Mouse (Mus musculus): ENCODE measurements at regions not wholly inside any gene's neighbourhood (a gene's known extent, or its start where the extent isn't known, plus 50 kb on each side); places are given as distances from the start of the nearest gene placed in this dataset. TPM values are rescaled to one million over a fixed set of nuclear protein-coding genes. Genes with fewer than 3 reads are reported as not detected.

DNA sequence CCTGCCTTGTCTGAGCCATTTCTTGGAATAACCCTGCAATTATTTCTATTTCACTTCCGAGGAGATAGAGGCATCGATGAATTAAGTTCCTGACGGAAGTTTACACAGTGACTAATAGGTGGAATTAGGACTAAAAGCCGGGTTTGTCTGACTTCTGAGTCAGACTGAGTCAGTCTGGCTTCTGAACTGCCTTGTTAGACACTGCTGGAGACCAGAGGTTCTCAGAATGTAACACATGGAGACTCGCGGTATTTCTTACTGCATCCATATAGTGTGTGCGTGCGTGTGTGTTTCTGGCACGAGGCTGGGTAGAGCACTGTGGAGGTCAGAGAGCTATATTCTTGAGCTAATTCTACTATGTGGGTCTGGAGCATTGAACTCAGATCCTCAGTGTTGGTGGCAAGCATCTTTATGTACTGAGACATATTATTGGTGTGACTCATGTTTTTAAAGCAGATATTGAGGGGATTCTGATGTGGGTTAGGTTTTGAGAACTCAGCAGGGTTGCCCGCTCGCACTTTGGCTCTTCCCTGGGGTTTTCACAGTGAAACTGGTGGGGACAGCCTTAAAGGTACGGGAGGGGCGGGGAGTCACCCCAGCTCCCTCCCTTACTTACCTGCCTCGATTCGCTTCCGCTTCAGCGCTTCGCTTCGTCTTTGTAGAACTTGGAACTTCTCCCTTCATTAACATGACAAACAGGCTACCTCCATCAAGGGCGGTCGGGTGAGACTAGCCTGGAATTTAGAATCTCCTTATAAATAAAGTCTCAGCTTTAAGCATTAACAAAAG, 101.2 kb downstream of the 4931417E11Rik start:
- H3K36me3 ChIP-seq (ENCODE audit: control insufficient read depth, insufficient read depth, low read length): no peaks in the 10 kb centered on the region
- no peaks in the 10 kb centered on the region for H3K9me3 ChIP-seq (ENCODE audit: control insufficient read depth, low read length)
- H3K4me3 ChIP-seq (ENCODE audit: low read length): peak overlapping the region; percentile 17; the same call in 1 of the 2 replicates
- H3K4me1 ChIP-seq (ENCODE audit: control insufficient read depth, insufficient read depth, low read length): no peaks in the 10 kb centered on the region
- peak overlapping the region; percentile 39 for H3K4me2 ChIP-seq (ENCODE audit: low read depth, low read length)
- 11% methylated on average over 21 of the region's 21 CpGs for WGBS
- peak; percentile 77 for ATAC-seq
- H3K9ac ChIP-seq (ENCODE audit: low read depth, low read length): no peak overlapping the region
- H3K27me3 ChIP-seq (replicated peaks; ENCODE audit: control insufficient read depth, insufficient read depth, low read length): no peaks in the 10 kb centered on the region
- no peak overlapping the region for H3K27ac ChIP-seq (ENCODE audit: low read length)

DNA sequence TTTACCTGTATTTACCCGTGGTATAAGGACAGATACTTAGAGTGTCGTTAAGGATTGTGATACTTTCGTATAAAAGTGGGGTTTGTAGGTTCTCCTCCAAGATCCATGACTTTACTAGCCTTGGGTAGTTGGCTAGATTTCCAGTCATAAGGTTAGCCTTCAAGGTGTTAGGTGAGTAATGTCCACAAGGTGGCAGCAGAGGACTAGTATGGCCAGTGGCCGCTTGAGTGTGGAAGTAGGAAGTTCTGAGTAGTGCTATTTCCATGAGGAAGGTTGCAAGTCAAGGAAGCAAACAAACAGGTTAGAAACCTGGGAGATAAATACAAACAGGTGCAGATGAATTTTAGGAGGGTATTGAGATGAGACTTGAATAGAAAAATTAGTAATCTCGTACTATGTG, 101.9 kb downstream of the 4931417E11Rik start:
- Histone ChIP-seq H3K27me3 (replicated peaks; ENCODE audit: control insufficient read depth, insufficient read depth, low read length) (no peaks in the 10 kb centered on the region), H3K4me1 (ENCODE audit: control insufficient read depth, insufficient read depth, low read length) (no peaks in the 10 kb centered on the region), H3K36me3 (ENCODE audit: control insufficient read depth, insufficient read depth, low read length) (no peaks in the 10 kb centered on the region), H3K4me3 (ENCODE audit: low read length) (peak overlapping the region; percentile 17; the same call in 1 of the 2 replicates), H3K4me2 (ENCODE audit: low read depth, low read length) (peak overlapping the region; percentile 39), H3K9ac (ENCODE audit: low read depth, low read length) (no peak overlapping the region), H3K9me3 (ENCODE audit: control insufficient read depth, low read length) (no peaks in the 10 kb centered on the region), H3K27ac (ENCODE audit: low read length) (no peak overlapping the region)
- ATAC-seq: peak; percentile 88
- 5% methylated on average over 5 of the region's 5 CpGs for WGBS

DNA sequence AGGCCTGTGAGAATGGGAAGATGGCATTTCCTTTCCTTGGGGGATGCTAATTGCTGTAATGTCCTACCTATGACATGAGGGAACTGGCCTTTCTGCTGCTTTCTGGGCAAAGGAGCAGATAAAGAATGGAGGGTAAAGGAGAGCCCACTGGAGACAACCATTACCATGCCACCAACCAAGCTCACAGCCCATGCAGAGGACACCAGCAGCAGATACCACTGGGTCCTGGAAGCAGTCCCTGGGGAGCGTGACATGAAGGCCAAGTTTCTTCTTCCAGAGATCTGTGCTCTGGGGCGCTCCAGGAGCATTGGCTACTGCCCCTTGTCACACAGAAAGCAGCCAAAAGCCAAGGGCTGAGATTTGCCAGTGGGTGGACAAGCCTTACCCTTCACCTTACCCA, 102.8 kb downstream of the 4931417E11Rik start:
- no peak overlapping the region for H3K9ac ChIP-seq (ENCODE audit: low read depth, low read length)
- H3K27ac ChIP-seq (ENCODE audit: low read length): no peak overlapping the region
- no peaks in the 10 kb centered on the region for H3K4me1 ChIP-seq (ENCODE audit: control insufficient read depth, insufficient read depth, low read length)
- 83% methylated on average over 2 of the region's 2 CpGs for WGBS
- H3K9me3 ChIP-seq (ENCODE audit: control insufficient read depth, low read length): no peaks in the 10 kb centered on the region
- H3K27me3 ChIP-seq (replicated peaks; ENCODE audit: control insufficient read depth, insufficient read depth, low read length): no peaks in the 10 kb centered on the region
- no peaks in the 10 kb centered on the region for H3K36me3 ChIP-seq (ENCODE audit: control insufficient read depth, insufficient read depth, low read length)
- no peak for ATAC-seq
- no peak overlapping the region for H3K4me3 ChIP-seq (ENCODE audit: low read length)
- H3K4me2 ChIP-seq (ENCODE audit: low read depth, low read length): no peak overlapping the region

DNA sequence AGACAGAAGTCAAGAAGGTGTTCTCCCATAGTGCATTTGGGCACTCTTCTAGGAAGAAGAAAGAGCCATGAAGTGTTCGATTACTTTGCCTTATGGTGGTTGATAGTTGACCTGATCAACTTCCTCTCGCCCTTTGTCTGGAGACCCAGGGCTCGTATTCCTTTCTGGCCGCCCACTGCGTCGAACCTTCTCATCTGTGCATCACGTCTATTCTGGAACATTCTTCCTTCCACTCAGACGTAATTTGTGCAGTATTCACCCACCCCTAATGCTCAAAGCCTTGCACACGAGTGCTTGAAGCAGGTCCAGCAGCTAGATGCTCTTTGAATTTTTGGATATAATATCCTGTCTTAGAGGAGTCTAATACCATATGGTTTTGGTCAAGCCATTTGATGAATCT, 104.2 kb downstream of the 4931417E11Rik start:
- H3K27ac ChIP-seq (ENCODE audit: low read length): no peak overlapping the region
- no peak overlapping the region for H3K4me3 ChIP-seq (ENCODE audit: low read length)
- WGBS: 87% methylated on average over 9 of the region's 9 CpGs
- no peak overlapping the region for H3K4me2 ChIP-seq (ENCODE audit: low read depth, low read length)
- no peak for ATAC-seq
- no peaks in the 10 kb centered on the region for H3K4me1 ChIP-seq (ENCODE audit: control insufficient read depth, insufficient read depth, low read length)
- no peak overlapping the region for H3K9ac ChIP-seq (ENCODE audit: low read depth, low read length)
- no peaks in the 10 kb centered on the region for H3K27me3 ChIP-seq (replicated peaks; ENCODE audit: control insufficient read depth, insufficient read depth, low read length)
- no peaks in the 10 kb centered on the region for H3K36me3 ChIP-seq (ENCODE audit: control insufficient read depth, insufficient read depth, low read length)
- H3K9me3 ChIP-seq (ENCODE audit: control insufficient read depth, low read length): no peaks in the 10 kb centered on the region

DNA sequence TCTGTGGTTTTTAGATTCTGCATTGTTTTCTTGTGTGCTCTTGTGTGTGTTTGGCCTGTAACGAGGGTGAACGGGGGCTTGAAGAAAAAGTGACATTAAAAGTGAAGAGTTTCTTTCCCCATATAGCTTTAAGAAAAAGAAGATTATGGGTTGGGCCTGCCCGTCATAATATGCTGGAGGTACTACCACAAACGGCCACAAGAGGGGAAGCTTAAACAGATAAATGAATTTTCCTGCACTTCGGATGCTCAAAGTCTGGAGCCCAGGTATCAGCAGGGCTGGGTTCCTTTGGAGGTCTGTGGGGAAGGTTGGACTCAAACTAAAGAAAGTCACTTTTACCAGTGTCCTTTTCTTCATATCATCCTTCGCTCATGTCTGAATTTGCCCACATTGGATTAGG, 86.8 kb downstream of the Suclg1 start:
- no peak for ATAC-seq
- 0 out of 2 replicates have a peak, but pooled peaks cover 2% of the 10 kb centered on the region for H3K9me3 ChIP-seq (ENCODE audit: control insufficient read depth, low read length)
- H3K27me3 ChIP-seq (replicated peaks; ENCODE audit: control insufficient read depth, insufficient read depth, low read length): no peaks in the 10 kb centered on the region
- no peak overlapping the region for H3K27ac ChIP-seq (ENCODE audit: low read length)
- H3K9ac ChIP-seq (ENCODE audit: low read depth, low read length): no peak overlapping the region
- no peak overlapping the region for H3K4me3 ChIP-seq (ENCODE audit: low read length)
- no peak overlapping the region for H3K4me2 ChIP-seq (ENCODE audit: low read depth, low read length)
- H3K36me3 ChIP-seq (ENCODE audit: control insufficient read depth, insufficient read depth, low read length): no peaks in the 10 kb centered on the region
- H3K4me1 ChIP-seq (ENCODE audit: control insufficient read depth, insufficient read depth, low read length): no peaks in the 10 kb centered on the region
- 57% methylated on average over 6 of the region's 6 CpGs for WGBS

DNA sequence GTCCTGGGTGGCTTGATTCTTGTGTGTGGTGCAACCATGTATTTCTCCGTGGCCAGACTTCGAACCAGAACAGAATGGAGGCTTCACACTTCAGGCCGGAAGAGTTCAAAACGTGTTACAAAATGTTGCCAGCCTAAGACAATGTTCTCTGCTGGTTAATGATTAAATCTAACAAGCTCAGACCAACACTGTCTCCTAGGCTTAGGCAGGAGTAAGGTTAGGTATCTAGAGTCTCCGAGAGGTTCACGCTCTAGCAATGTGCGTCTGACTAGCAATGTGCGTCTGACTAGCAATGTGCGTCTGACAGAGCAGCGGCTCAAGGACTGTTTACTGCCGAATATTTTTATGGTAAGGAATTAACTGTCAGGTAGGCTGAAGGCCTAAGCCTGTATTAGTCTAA, 81.5 kb downstream of the Suclg1 start:
- H3K4me3 ChIP-seq (ENCODE audit: low read length): no peak overlapping the region
- no peaks in the 10 kb centered on the region for H3K9me3 ChIP-seq (ENCODE audit: control insufficient read depth, low read length)
- no peaks in the 10 kb centered on the region for H3K4me1 ChIP-seq (ENCODE audit: control insufficient read depth, insufficient read depth, low read length)
- no peak overlapping the region for H3K4me2 ChIP-seq (ENCODE audit: low read depth, low read length)
- H3K36me3 ChIP-seq (ENCODE audit: control insufficient read depth, insufficient read depth, low read length): no peaks in the 10 kb centered on the region
- no peaks in the 10 kb centered on the region for H3K27me3 ChIP-seq (replicated peaks; ENCODE audit: control insufficient read depth, insufficient read depth, low read length)
- peak; percentile 70 for ATAC-seq
- no peak overlapping the region for H3K9ac ChIP-seq (ENCODE audit: low read depth, low read length)
- 66% methylated on average over 11 of the region's 11 CpGs for WGBS
- H3K27ac ChIP-seq (ENCODE audit: low read length): no peak overlapping the region

Small RNAs in the stretch of these regions (microRNA-seq; reads per million reads assigned to microRNA genes)
- not detected for gene Gm24370
